Mouse (Mus musculus): ENCODE measurements around the gene Clnk. TPM values are rescaled to one million over a fixed set of nuclear protein-coding genes. Genes with fewer than 3 reads are reported as not detected.

The Clnk gene
- polyA plus RNA-seq, 1 experiment = 0.06 TPM

DNA sequence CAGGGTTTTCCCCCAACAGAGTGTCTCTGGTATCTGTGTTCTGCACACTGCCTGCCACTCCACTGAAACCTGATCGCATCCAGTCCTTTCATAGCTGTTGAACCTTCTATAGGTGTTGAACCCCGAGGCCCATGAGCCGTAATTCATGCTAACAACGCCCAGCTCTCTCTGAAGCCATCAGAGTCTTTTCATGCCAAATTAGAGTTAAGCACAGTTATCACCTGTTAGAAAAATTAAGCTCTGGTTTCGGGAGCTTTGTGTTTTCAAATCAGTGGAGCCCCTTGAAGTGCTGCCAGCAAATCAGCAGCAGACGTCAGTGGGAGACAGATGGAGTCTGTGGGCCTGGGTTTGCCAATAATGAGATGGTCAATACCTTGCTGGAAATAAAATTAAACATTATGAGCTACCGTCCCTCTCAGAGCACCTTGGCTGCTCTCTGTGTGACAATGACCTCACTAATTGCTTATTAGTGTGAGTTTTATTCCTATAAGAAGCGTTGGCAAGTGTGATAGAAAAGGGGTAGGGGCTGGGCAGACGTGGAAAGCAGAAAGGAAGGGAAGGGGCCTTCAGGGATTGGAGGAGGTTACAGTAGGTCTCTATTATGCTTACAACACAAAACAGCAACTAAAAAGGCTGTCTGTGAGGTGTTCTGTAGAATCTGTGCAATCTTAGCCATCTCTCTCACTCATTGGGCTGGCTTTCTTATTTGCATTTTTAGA lies 63.1 kb downstream of the Clnk start:
- Histone ChIP-seq H3K27ac (ENCODE audit: insufficient read depth, low read length) (no peak overlapping the region), H3K4me3 (ENCODE audit: insufficient read depth, low read length) (no peak overlapping the region), H3K4me1 (ENCODE audit: control insufficient read depth, insufficient read depth, low read length) (no peaks in the 10 kb centered on the region)
- no peak for TF ChIP-seq CTCF (IDR thresholded peaks at IDR 0.05; ENCODE audit: extremely low read depth, insufficient read depth, low read length)
- no peak for TF ChIP-seq POLR2A (IDR thresholded peaks at IDR 0.05; ENCODE audit: extremely low read depth, insufficient read depth, low read length)

DNA sequence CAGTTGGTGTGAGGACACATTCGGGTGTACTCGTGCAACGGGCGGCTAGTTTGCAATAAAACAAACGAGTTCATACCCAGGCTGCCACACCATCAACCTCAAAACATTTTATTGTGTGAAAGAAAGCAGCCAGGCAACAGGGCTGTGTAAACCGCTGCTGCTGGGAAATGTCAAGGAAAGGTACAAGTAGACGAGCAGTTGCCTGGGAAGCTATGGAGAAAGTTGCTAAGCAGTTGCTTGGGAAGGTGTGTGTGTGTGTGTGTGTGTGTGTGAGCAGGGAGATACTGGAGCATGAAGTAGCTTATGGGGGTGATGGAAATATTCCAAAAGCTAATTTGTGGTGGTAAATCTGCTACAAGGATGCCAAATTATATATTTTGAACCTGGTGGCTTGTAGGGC lies 63.7 kb downstream of the Clnk start:
- Histone ChIP-seq H3K4me1 (ENCODE audit: control insufficient read depth, insufficient read depth, low read length) (no peaks in the 10 kb centered on the region), H3K27ac (ENCODE audit: insufficient read depth, low read length) (no peak overlapping the region), H3K4me3 (ENCODE audit: insufficient read depth, low read length) (no peak overlapping the region)
- TF ChIP-seq CTCF (IDR thresholded peaks at IDR 0.05; ENCODE audit: extremely low read depth, insufficient read depth, low read length) = no peak
- no peak for TF ChIP-seq POLR2A (IDR thresholded peaks at IDR 0.05; ENCODE audit: extremely low read depth, insufficient read depth, low read length)

DNA sequence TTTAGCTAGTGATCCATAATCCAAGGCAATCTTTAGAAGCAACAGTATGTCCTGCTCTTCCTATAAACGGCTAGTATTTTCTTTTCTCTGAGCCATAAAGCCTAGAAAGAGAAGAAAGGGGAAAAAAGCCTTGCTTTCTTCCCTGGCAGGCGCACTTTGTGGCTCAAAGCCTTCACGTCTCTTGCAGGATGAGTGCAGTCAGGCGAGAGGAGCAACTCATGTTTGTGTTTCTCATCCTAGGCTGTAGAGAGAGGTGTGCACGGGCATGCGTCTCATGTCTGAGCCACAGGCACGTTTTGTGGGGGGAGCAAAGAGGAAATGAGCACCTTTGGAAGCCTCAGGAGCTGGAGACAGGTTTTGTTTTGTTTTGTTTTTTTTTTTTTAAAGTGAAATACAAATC lies 64.2 kb downstream of the Clnk start:
- H3K4me3 ChIP-seq (ENCODE audit: insufficient read depth, low read length) = no peak overlapping the region
- TF ChIP-seq CTCF (IDR thresholded peaks at IDR 0.05; ENCODE audit: extremely low read depth, insufficient read depth, low read length) (no peak), POLR2A (IDR thresholded peaks at IDR 0.05; ENCODE audit: extremely low read depth, insufficient read depth, low read length) (no peak)
- no peak overlapping the region for H3K27ac ChIP-seq (ENCODE audit: insufficient read depth, low read length)
- H3K4me1 ChIP-seq (ENCODE audit: control insufficient read depth, insufficient read depth, low read length) = no peaks in the 10 kb centered on the region

DNA sequence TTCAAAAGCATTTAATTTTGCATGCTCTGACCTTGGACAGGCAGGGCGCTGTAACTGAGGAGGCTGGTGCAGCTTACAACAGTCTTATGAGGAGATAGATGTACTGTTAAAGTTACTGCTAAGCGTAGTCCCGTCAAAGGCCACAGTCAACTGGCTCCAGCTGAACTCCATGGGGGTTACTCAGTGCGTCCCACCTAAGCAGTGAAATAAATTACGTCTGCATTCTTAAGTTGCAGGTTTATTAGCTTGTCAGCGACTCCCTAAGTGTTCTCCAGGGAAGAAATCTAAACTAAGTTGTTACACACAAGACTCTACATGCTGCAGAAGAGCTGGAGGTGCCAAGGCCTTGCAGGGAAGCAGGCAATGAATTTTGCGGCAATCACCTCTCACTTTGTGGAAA lies 77.7 kb downstream of the Clnk start:
- Histone ChIP-seq H3K27ac (ENCODE audit: insufficient read depth, low read length) (no peak overlapping the region), H3K4me3 (ENCODE audit: insufficient read depth, low read length) (no peak overlapping the region), H3K4me1 (ENCODE audit: control insufficient read depth, insufficient read depth, low read length) (peaks cover 2% of the 10 kb centered on the region; the same call in 1 of the 2 replicates)
- no peak for TF ChIP-seq POLR2A (IDR thresholded peaks at IDR 0.05; ENCODE audit: extremely low read depth, insufficient read depth, low read length)
- TF ChIP-seq CTCF (IDR thresholded peaks at IDR 0.05; ENCODE audit: extremely low read depth, insufficient read depth, low read length) = no peak

DNA sequence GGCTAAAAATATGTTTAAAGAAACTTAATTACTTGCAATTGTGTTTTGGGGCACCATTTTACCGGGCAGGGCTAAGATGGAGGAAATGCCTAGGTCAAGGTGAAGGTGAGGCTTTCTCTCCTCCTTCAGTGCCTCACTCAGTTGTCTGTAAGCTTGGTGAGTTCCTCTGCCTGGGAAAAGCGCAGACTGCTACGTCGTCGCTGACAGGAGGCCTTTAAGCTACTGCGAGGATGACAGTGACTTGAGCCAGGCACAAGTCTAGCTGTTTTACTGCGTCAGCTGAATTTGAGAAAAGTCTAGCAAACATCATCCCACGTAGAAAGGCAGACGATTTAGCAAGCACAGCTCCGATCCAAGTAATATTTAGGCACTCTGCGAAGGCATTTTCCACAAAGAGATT lies 81.5 kb downstream of the Clnk start:
- no peak overlapping the region for H3K4me3 ChIP-seq (ENCODE audit: insufficient read depth, low read length)
- H3K27ac ChIP-seq (ENCODE audit: insufficient read depth, low read length) = no peak overlapping the region
- H3K4me1 ChIP-seq (ENCODE audit: control insufficient read depth, insufficient read depth, low read length) = peaks cover 2% of the 10 kb centered on the region; the same call in 1 of the 2 replicates
- no peak for TF ChIP-seq POLR2A (IDR thresholded peaks at IDR 0.05; ENCODE audit: extremely low read depth, insufficient read depth, low read length)
- TF ChIP-seq CTCF (IDR thresholded peaks at IDR 0.05; ENCODE audit: extremely low read depth, insufficient read depth, low read length) = no peak

DNA sequence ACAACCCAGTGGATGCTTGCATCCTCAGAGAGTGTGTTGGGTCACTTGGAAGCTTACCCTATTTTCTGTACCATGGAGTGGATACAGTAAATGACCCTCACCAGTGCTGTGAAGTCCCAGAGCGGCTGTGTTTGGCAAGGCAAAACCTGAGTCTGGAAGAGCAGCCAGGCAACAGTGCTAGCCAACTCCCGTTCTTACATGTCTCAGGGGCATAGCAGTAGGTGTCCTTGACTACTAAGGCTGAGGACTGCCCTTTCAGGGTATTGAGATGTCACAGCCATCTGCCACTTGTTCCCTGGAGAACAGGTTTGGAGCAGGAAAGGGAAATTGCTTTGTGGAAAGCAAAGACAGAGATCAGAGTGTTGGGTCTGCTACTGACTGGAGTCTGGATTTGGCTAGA lies 85.5 kb downstream of the Clnk start:
- Histone ChIP-seq H3K27ac (ENCODE audit: insufficient read depth, low read length) (no peak overlapping the region), H3K4me1 (ENCODE audit: control insufficient read depth, insufficient read depth, low read length) (peaks cover 2% of the 10 kb centered on the region; the same call in 1 of the 2 replicates), H3K4me3 (ENCODE audit: insufficient read depth, low read length) (no peak overlapping the region)
- no peak for TF ChIP-seq POLR2A (IDR thresholded peaks at IDR 0.05; ENCODE audit: extremely low read depth, insufficient read depth, low read length)
- TF ChIP-seq CTCF (IDR thresholded peaks at IDR 0.05; ENCODE audit: extremely low read depth, insufficient read depth, low read length) = no peak

DNA sequence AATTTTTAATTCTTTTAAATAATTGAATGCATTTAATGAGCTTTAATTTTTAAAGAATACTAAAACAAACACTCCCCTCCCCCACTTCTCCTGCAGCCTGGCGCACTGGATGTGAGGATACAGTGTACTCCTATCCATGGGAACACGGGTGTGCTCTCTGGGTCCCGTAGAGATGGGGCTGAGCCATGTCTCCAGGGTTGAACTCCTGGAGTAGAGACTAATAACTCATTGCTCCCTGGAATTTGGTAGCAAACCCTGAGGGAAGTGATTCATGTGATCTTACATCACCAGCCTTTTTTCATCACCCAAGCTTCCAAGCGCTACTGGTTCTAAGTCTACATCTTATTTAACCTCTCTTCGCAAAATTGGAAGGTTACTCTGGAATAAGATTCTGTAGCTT lies 87.8 kb downstream of the Clnk start:
- Histone ChIP-seq H3K4me3 (ENCODE audit: insufficient read depth, low read length) (no peak overlapping the region), H3K4me1 (ENCODE audit: control insufficient read depth, insufficient read depth, low read length) (no peaks in the 10 kb centered on the region), H3K27ac (ENCODE audit: insufficient read depth, low read length) (no peak overlapping the region)
- no peak for TF ChIP-seq POLR2A (IDR thresholded peaks at IDR 0.05; ENCODE audit: extremely low read depth, insufficient read depth, low read length)
- TF ChIP-seq CTCF (IDR thresholded peaks at IDR 0.05; ENCODE audit: extremely low read depth, insufficient read depth, low read length) = no peak

DNA sequence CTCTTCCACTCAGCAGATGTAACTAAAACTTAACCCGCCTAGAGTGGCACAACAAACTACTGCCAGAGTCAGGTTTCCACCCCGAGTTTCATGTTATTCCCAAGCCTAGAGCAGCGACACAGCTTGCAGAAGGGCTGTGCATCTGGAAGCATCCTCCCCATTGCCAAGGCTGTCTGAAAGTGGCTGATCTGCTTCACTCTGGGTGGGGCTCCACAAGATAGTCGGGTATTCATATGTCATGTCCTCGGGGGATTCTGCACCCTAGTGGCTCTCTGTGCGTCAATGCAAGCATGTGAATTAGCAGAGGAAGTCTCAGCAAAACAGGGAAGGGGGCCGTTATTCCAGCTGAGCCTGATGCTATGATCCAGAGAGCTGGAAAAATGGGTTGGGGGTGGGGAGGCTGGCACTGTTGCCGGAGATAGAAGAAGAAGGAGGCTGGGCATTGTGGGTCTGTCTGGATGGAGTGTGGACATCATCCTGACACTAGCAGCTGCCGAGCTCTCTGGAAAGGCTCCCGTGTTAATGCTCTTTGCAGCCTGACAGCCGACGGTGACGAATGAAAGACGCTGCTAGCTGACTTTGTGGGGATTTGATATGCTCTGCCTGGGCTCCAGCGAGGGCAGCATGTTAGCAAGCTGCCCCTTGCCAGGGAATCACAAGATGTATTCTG lies 88.6 kb downstream of the Clnk start:
- Histone ChIP-seq H3K4me1 (ENCODE audit: control insufficient read depth, insufficient read depth, low read length) (no peaks in the 10 kb centered on the region), H3K4me3 (ENCODE audit: insufficient read depth, low read length) (no peak overlapping the region), H3K27ac (ENCODE audit: insufficient read depth, low read length) (no peak overlapping the region)
- no peak for TF ChIP-seq POLR2A (IDR thresholded peaks at IDR 0.05; ENCODE audit: extremely low read depth, insufficient read depth, low read length)
- no peak for TF ChIP-seq CTCF (IDR thresholded peaks at IDR 0.05; ENCODE audit: extremely low read depth, insufficient read depth, low read length)

DNA sequence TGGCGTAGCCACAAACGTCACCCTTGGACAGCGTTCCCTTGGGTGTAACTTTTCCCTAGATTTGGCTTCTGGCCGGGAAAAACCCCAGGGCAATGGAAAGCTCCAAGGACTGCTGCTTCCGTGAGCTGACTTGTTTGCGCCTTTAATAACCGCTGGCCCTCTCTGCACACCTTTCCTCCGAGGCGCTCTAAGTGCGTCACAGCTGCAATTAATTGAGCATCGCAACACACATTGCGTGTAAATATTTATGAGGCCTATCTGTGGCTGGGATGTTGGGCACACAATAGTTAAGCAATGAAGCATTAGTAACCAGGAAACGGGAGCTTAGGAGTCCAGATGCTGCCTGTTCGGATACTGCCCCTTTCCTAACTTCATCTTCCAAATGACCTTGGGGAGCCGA lies 90.5 kb downstream of the Clnk start:
- no peak overlapping the region for H3K27ac ChIP-seq (ENCODE audit: insufficient read depth, low read length)
- TF ChIP-seq POLR2A (IDR thresholded peaks at IDR 0.05; ENCODE audit: extremely low read depth, insufficient read depth, low read length) = no peak
- H3K4me3 ChIP-seq (ENCODE audit: insufficient read depth, low read length) = no peak overlapping the region
- no peaks in the 10 kb centered on the region for H3K4me1 ChIP-seq (ENCODE audit: control insufficient read depth, insufficient read depth, low read length)

DNA sequence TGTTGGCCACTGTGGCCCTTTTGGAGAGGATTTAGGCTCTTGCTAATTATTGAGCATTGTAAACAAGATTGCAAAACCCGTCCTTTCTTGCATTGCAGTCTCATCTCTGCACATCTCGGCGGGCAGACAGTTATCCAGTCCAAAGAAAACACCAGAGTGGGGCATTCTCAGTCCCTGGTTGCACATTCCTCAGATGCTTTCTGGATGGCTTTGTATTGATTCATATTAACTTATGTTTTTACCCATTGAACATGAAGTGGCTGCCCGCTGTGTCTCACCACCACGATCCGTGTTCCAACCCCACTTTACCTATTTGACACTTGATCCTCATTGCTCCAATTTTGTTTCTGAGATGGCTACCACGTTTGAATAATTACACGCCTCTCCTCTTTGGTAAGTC lies 90.9 kb downstream of the Clnk start:
- H3K27ac ChIP-seq (ENCODE audit: insufficient read depth, low read length) = no peak overlapping the region
- TF ChIP-seq POLR2A (IDR thresholded peaks at IDR 0.05; ENCODE audit: extremely low read depth, insufficient read depth, low read length) (no peak), CTCF (IDR thresholded peaks at IDR 0.05; ENCODE audit: extremely low read depth, insufficient read depth, low read length) (no peak)

More for the DNA sequence above, 90.9 kb downstream of the Clnk start:
- Histone ChIP-seq H3K4me3 (ENCODE audit: insufficient read depth, low read length) (no peak overlapping the region), H3K4me1 (ENCODE audit: control insufficient read depth, insufficient read depth, low read length) (no peaks in the 10 kb centered on the region)

All from cortical plate, adult 2 months (tissue).